Mouse (Mus musculus): ENCODE measurements around the gene Gm11236.
"Not testable (repeated sequence)": the region's sequence is repeated elsewhere in the genome, so short reads cannot be mapped to it uniquely, and the experiment has no call there.

DNA sequence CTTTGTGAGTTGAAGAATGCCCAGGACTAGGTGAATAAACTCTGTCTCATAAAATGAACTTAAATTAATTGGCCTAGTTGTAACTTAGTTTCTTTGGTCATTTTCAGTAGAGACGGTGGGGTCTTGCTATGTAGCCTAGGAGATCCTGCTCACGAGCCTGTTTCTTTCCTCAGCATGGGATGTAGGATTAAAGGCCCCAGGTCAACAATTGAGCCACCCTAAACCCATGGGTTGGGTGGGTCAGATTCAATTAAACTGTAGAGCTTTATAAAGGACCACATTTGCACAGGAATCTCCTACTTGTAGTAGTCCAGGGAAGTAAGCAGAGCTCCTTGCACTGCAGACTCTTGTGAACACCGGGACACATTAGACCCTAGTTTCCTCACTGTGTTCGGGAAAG lies 45.3 kb downstream of the Gm11236 start, which contains the start of gene Gm428:
- not testable (repeated sequence) for TF ChIP-seq USF1 (IDR thresholded peaks at IDR 0.05; ENCODE audit: low read depth, low read length); CHD1 (IDR thresholded peaks at IDR 0.05; ENCODE audit: low read depth, low read length); UBTF (IDR thresholded peaks at IDR 0.05; ENCODE audit: low read depth, low read length); EP300 (IDR thresholded peaks at IDR 0.05; ENCODE audit: low read length); CTCF (conservative IDR thresholded peaks at IDR 0.05 in 1 of 2, IDR thresholded peaks at IDR 0.05 in 1 of 2; ENCODE audit: low read depth in 2 of 2, low read length in 2 of 2); MAZ (IDR thresholded peaks at IDR 0.05; ENCODE audit: low read depth, low read length); POLR2AphosphoS2 (IDR thresholded peaks at IDR 0.05; ENCODE audit: low read depth, low read length); NRF1 (IDR thresholded peaks at IDR 0.05; ENCODE audit: low read depth, low read length); HCFC1 (IDR thresholded peaks at IDR 0.05; ENCODE audit: low read depth, low read length); POLR2A (IDR thresholded peaks at IDR 0.05; ENCODE audit: low read depth, low read length); E2F4 (IDR thresholded peaks at IDR 0.05; ENCODE audit: insufficient replicate concordance, low read depth, low read length); JUN (IDR thresholded peaks at IDR 0.05; ENCODE audit: insufficient read depth, low read depth, low read length); CHD2 (IDR thresholded peaks at IDR 0.05; ENCODE audit: low read length); TCF12 (IDR thresholded peaks at IDR 0.05; ENCODE audit: low read depth, low read length)

Measured in CH12.LX (cell line).